Comparison of ENCODE assay signal across 2 mouse cellular contexts in the genomic region with DNA sequence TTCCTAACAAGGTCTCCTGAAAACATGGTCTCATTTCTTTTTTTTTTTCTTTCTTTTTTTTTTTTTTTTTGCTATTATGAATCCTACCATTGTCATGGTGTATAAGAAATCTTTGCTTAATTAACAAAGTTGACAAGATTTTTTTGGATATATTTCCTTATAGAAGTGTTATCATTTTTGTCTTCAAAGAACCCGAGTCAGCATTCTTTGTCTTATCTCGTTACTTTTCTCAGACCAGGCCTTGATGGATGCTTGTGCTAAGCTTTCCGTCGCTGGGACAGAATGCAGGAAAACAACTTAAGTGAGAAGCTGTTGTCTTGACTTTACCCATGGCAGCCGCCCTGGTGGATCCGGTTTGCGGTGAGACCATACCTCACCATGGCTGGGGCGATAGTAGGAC.
TF ChIP-seq lines count a peak whose summit lies in the region.

No protein-coding gene starts in this region.

TF ChIP-seq in ES-E14, 5 proteins besides CTCF, POLR2A, EP300 and RAD21 (continued from another document):
- TF ChIP-seq ZC3H11A (IDR thresholded peaks at IDR 0.05; ENCODE audit: borderline replicate concordance, low read depth, low read length) (no peak), MAFK (IDR thresholded peaks at IDR 0.05; ENCODE audit: insufficient read depth, low read depth, low read length) (peak; percentile 74), CHD2 (IDR thresholded peaks at IDR 0.05; ENCODE audit: low read depth, low read length) (no peak), ZNF384 (IDR thresholded peaks at IDR 0.05; ENCODE audit: low read depth, low read length) (no peak)

TF ChIP-seq in myocyte, 11 proteins besides CTCF, POLR2A, EP300 and RAD21 (continued from another document):
- no peak for TF ChIP-seq MYOD1 (IDR thresholded peaks at IDR 0.05; ENCODE audit: control insufficient read depth in 1 of 3, insufficient read length in 2 of 3, low read depth in 2 of 3)
- TF ChIP-seq REST (IDR thresholded peaks at IDR 0.05; ENCODE audit: insufficient read depth, insufficient read length): no peak
- no peak for TF ChIP-seq SRF (IDR thresholded peaks at IDR 0.05; ENCODE audit: control insufficient read depth, insufficient read length, low read depth)
- TF ChIP-seq MAX (IDR thresholded peaks at IDR 0.05; ENCODE audit: low read depth): no peak
- TF ChIP-seq CEBPB (IDR thresholded peaks at IDR 0.05; ENCODE audit: insufficient read depth, poor library complexity, severe bottlenecking): no peak
- TF ChIP-seq TCF12 (IDR thresholded peaks at IDR 0.05; ENCODE audit: insufficient read depth, poor library complexity, severe bottlenecking): no peak
